8 mouse cellular contexts compared by ENCODE assay signal in genomic region chr14:105177238-105177693, GRCm38 (mm10). TPM values are rescaled to one million over a fixed set of nuclear protein-coding genes. Genes with fewer than 3 reads are reported as not detected.
DNase-seq lines count a peak whose midpoint lies in the region; ATAC-seq and TF ChIP-seq lines count a peak whose summit lies in the region.

Gene Rbm26, minus strand, starts transcription at chr14:105177327.

- peaks cover 18% of the 10 kb centered on the region for H3K4me1 ChIP-seq in bone marrow macrophage, adult 2 months (ENCODE audit: control insufficient read depth, insufficient read depth, low read length)
- H3K4me1 ChIP-seq in embryonic fibroblast, embryonic 13.5 days (ENCODE audit: control insufficient read depth, insufficient read depth, low read length), result peaks cover 5% of the 10 kb centered on the region
- peaks cover 17% of the 10 kb centered on the region for H3K4me1 ChIP-seq in kidney, embryonic 14.5 days (ENCODE audit: control insufficient read depth, insufficient read depth, low read length)
- H3K4me1 ChIP-seq in limb, embryonic 15.5 days, result peaks cover 15% of the 10 kb centered on the region

- no peaks in the 10 kb centered on the region for H3K9me3 ChIP-seq in kidney, embryonic 14.5 days (ENCODE audit: control insufficient read depth, low read length)
- no peaks in the 10 kb centered on the region for H3K9me3 ChIP-seq in limb, embryonic 15.5 days

- no peaks in the 10 kb centered on the region for H3K27me3 ChIP-seq in kidney, embryonic 14.5 days (ENCODE audit: control insufficient read depth, insufficient read depth, low read length)
- H3K27me3 ChIP-seq in limb, embryonic 15.5 days, result no peaks in the 10 kb centered on the region

- WGBS in kidney, embryonic 14.5 days, result under 1% methylated on average over 28 of the region's 28 CpGs
- WGBS in limb, embryonic 15.5 days, result under 1% methylated on average over 28 of the region's 28 CpGs

- ATAC-seq in kidney, embryonic 14.5 days (ENCODE audit: low FRiP score, low TSS enrichment), result peak; percentile 97
- ATAC-seq in limb, embryonic 15.5 days (ENCODE audit: insufficient number of reproducible peaks, low FRiP score, low TSS enrichment, low read depth), result peak; percentile 95

- peak within 1 kb of the TSS; percentile 71 for H3K27ac ChIP-seq in bone marrow macrophage, adult 2 months (ENCODE audit: insufficient read depth, low read depth, low read length)
- peak within 1 kb of the TSS; percentile 69 for H3K27ac ChIP-seq in embryonic fibroblast, embryonic 13.5 days (ENCODE audit: insufficient read depth, low read length)
- peak within 1 kb of the TSS; percentile 93 for H3K27ac ChIP-seq in kidney, embryonic 14.5 days (ENCODE audit: low read depth, low read length)
- H3K27ac ChIP-seq in limb, embryonic 15.5 days, result peak within 1 kb of the TSS; percentile 96

- no peak for TF ChIP-seq CTCF in bone marrow macrophage, adult 2 months (IDR thresholded peaks at IDR 0.05; ENCODE audit: low read depth, low read length)
- no peak for TF ChIP-seq CTCF in embryonic fibroblast, embryonic 13.5 days (IDR thresholded peaks at IDR 0.05; ENCODE audit: borderline replicate concordance, insufficient read depth, low read length)

- H3K4me3 ChIP-seq in bone marrow macrophage, adult 2 months (ENCODE audit: insufficient read depth, low read length), result peak within 1 kb of the TSS; percentile 95
- peak within 1 kb of the TSS; percentile 98 for H3K4me3 ChIP-seq in embryonic fibroblast, embryonic 13.5 days (ENCODE audit: insufficient read depth, low read length)
- H3K4me3 ChIP-seq in kidney, embryonic 14.5 days (ENCODE audit: low read length), result peak within 1 kb of the TSS; percentile 98
- H3K4me3 ChIP-seq in limb, embryonic 15.5 days, result peak within 1 kb of the TSS; percentile 96

- H3K4me2 ChIP-seq in kidney, embryonic 14.5 days (replicated peaks; ENCODE audit: low read depth, low read length), result peak within 1 kb of the TSS; percentile 68
- H3K4me2 ChIP-seq in limb, embryonic 15.5 days, result peak within 1 kb of the TSS; percentile 63

- TF ChIP-seq POLR2A in bone marrow macrophage, adult 2 months (IDR thresholded peaks at IDR 0.05; ENCODE audit: borderline replicate concordance, low read depth, low read length), result peak; percentile 32; the same call in 1 of the 2 replicates
- TF ChIP-seq POLR2A in embryonic fibroblast, embryonic 13.5 days (IDR thresholded peaks at IDR 0.05; ENCODE audit: low read depth, low read length), result peak; percentile 89

- peak; percentile 100 for DNase-seq in A20 (ENCODE audit: low read depth, low spot score)
- peak; percentile 95 to 97 for DNase-seq in heart, adult 9 months (ENCODE audit: low spot score in 2 of 2)
- peak; percentile 75 to 91 for DNase-seq in monocyte, adult 2 months (ENCODE audit: low read depth in 1 of 2, low spot score in 2 of 2)
- peak; percentile 93 to 94 for DNase-seq in spleen, postnatal 36 days (ENCODE audit: low spot score in 2 of 2)

- H3K9ac ChIP-seq in kidney, embryonic 14.5 days (ENCODE audit: low read depth, low read length), result peak within 1 kb of the TSS; percentile 100
- H3K9ac ChIP-seq in limb, embryonic 15.5 days, result peak within 1 kb of the TSS; percentile 99

- no peaks in the 10 kb centered on the region for H3K36me3 ChIP-seq in kidney, embryonic 14.5 days (ENCODE audit: control insufficient read depth, insufficient read depth, low read length)
- no peaks in the 10 kb centered on the region for H3K36me3 ChIP-seq in limb, embryonic 15.5 days

RNA-seq across cellular contexts. Expression of gene Rbm26, which starts in this region (rescaled TPM):
- 43.2 and 46.0 TPM in 2 replicates for polyA plus RNA-seq in bone marrow macrophage, adult 2 months (2012; ENCODE audit: insufficient read depth, insufficient read length, missing spikeins)
- 61.4 and 76.8 TPM in 2 replicates for polyA plus RNA-seq in embryonic fibroblast, embryonic 13.5 days (2011; ENCODE audit: insufficient read length, low read depth, missing spikeins)
- 50.1 and 51.7 TPM in 2 replicates for polyA plus RNA-seq in kidney, embryonic 14.5 days (2014; fragmentation: Nextera tagmentation; extraction: Ambion mirVana)
- 24.5 and 30.0 TPM in 2 replicates for polyA plus RNA-seq in limb, embryonic 15.5 days (2015; fragmentation: Nextera tagmentation; extraction: Ambion mirVana)

Comparison
In these comparisons a context has a peak if more than half of its experiments do, and no peak if none do; other contexts are left out.
1. Peak in every context shown above with its lines: DNase-seq, ATAC-seq, H3K4me3 ChIP-seq and H3K27ac ChIP-seq.